Mouse (Mus musculus): ENCODE results near the gene Cdk14.

DNA sequence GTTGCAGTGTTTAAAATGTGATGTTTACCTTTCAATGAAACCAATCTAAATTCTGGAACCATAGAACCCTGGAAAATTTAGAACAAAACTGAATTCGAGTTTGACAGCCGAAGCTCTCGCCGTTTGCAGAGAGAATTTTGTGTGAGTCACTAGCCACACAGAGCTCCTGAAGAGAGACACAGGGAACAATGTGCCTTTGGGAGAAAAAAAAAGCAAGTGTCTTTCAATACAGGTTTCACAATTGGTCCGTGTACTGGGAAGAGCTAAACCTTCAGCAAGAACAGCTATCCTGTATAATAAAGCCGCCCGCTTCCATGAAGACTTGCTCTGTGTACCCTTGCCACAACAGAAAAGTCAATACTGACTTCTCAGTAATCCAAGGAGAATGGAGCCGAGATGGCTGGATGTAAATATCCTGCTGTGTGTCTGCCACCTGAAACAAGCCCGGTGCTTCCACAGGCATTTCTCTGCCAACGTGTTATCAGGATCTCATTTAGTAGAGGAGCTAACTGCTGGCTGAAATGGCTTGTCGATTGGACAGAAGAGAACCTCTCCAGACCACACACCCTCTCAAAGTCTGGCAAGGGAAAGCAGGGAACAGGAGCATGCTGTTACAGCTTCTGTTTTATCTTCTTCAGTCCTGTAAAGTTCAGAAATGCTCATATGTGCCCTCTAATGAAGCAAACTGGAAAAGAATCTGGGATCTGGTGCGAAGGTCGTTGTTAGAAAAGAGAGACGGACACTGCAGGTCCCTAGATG, 159.0 kb downstream of the Cdk14 start:
- TF ChIP-seq POLR2A (IDR thresholded peaks at IDR 0.05; ENCODE audit: insufficient read depth, low read depth, low read length) = no peak
- no peak for TF ChIP-seq CTCF (IDR thresholded peaks at IDR 0.05; ENCODE audit: insufficient read depth, low read depth, low read length)

All from olfactory bulb, adult 2 months (tissue).